Mouse (Mus musculus): Measurements from ENCODE around the gene Rce1.
A peak's percentile ranks its signal among the peaks of the same experiment; 100 is the strongest.

The Rce1 gene

GRCm38 (mm10) chr19:4625179-4625828, at the start of gene Rce1:
Gene Rce1, minus strand, starts transcription at chr19:4625641.
- peak; percentile 82 to 87 for DNase-seq (ENCODE audit: low spot score in 2 of 2)

GRCm38 (mm10) chr19:4672401-4672800, 47.0 kb upstream of the Rce1 start:
- no peak for DNase-seq (ENCODE audit: low spot score in 2 of 2)

- DNase-seq (ENCODE audit: low spot score in 2 of 2), result no peak
Measured at GRCm38 (mm10) chr19:4670776-4671175, 45.3 kb upstream of the Rce1 start.

- no peak for DNase-seq (ENCODE audit: low spot score in 2 of 2)
Measured at GRCm38 (mm10) chr19:4666815-4667214, 41.4 kb upstream of the Rce1 start.

- DNase-seq (ENCODE audit: low spot score in 2 of 2), result no peak
Measured at GRCm38 (mm10) chr19:4658156-4658555, 32.7 kb upstream of the Rce1 start.

GRCm38 (mm10) chr19:4646917-4647492, 21.6 kb upstream of the Rce1 start:
- peak; percentile 75 to 81 for DNase-seq (ENCODE audit: low spot score in 2 of 2)

- peak; percentile 73 for DNase-seq (ENCODE audit: low spot score in 2 of 2)
Measured at GRCm38 (mm10) chr19:4644271-4644670, 18.8 kb upstream of the Rce1 start.

GRCm38 (mm10) chr19:4635986-4636385, 10.5 kb upstream of the Rce1 start:
- DNase-seq (ENCODE audit: low spot score in 2 of 2), result no peak

- no peak for DNase-seq (ENCODE audit: low spot score in 2 of 2)
Measured at GRCm38 (mm10) chr19:4628819-4629218, 3.4 kb upstream of the Rce1 start.

GRCm38 (mm10) chr19:4625829-4626535, 541 bp upstream of the Rce1 start:
- no peak for DNase-seq (ENCODE audit: low spot score in 2 of 2)

GRCm38 (mm10) chr19:4624406-4625178, 849 bp downstream of the Rce1 start:
- no peak for DNase-seq (ENCODE audit: low spot score in 2 of 2)

- no peak for DNase-seq (ENCODE audit: low spot score in 2 of 2)
Measured at GRCm38 (mm10) chr19:4624006-4624405, 1.4 kb downstream of the Rce1 start.

GRCm38 (mm10) chr19:4623419-4623818, 2.0 kb downstream of the Rce1 start:
- no peak for DNase-seq (ENCODE audit: low spot score in 2 of 2)

GRCm38 (mm10) chr19:4622780-4623179, 2.7 kb downstream of the Rce1 start:
- no peak for DNase-seq (ENCODE audit: low spot score in 2 of 2)

- no peak for DNase-seq (ENCODE audit: low spot score in 2 of 2)
Measured at GRCm38 (mm10) chr19:4620721-4621120, 4.7 kb downstream of the Rce1 start.

GRCm38 (mm10) chr19:4619461-4619860, 6.0 kb downstream of the Rce1 start:
- DNase-seq (ENCODE audit: low spot score in 2 of 2), result no peak

GRCm38 (mm10) chr19:4618183-4618582, 7.3 kb downstream of the Rce1 start:
- DNase-seq (ENCODE audit: low spot score in 2 of 2), result no peak

GRCm38 (mm10) chr19:4616546-4616945, 8.9 kb downstream of the Rce1 start:
- no peak for DNase-seq (ENCODE audit: low spot score in 2 of 2)

GRCm38 (mm10) chr19:4615151-4616093, 10.0 kb downstream of the Rce1 start, which contains the start of gene Lrfn4:
Gene Lrfn4, minus strand, starts transcription at chr19:4615667.
- peak; percentile 89 to 94 for DNase-seq (ENCODE audit: low spot score in 2 of 2)

GRCm38 (mm10) chr19:4614305-4615150, 10.9 kb downstream of the Rce1 start:
- DNase-seq (ENCODE audit: low spot score in 2 of 2), result no peak
